Mouse (Mus musculus): ENCODE data around the gene Syce3.

Syce3 gene

DNA sequence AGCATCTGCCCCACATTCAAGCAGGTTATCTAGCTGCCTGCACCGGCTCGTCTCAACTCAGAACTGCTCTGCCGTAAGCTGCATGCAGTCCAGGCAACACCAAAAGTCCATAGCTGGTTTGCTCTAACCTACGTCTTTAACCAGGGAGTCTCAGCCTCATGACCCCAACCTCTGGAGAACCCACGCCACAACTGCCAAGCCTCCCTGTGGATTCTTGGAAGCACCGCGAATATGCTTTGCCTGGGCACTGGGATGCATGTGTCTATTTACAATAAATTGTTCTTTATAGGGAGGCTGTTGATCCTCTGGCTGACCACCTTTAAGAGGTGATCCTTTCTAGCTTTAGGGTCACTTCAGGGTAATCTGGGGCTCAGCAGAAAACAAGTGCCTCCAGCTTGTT is 37.8 kb downstream of the Syce3 start:
- DNase-seq (ENCODE audit: low spot score) = no peak

- no peak for DNase-seq (ENCODE audit: low spot score)
These were observed 38.2 kb downstream of the Syce3 start for GRCm38 (mm10) chr15:89372068-89372467.

GRCm38 (mm10) chr15:89365141-89365551 is 45.2 kb downstream of the Syce3 start:
- DNase-seq (ENCODE audit: low spot score) = no peak

DNA sequence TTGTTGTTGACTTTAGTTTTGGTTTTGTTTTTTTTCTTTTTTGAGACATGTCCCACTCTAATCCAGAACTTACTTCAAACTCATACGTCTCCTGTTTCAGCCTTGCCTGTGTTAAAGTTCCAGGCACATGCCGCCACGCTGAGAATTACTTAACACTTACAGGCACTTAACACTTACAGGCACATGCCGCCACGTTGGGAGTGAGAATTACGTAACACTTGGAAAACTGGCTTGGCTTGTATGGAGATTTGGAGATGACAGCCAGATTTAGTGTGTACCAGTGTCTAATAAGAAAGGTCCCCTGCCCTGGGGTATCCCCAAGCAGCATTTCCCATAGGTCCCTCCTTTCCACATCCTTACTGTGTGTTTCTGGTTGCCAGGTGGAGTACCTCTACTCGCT is 47.3 kb downstream of the Syce3 start:
- DNase-seq (ENCODE audit: low spot score) = no peak

- DNase-seq (ENCODE audit: low spot score) = no peak
These were observed 51.5 kb downstream of the Syce3 start for GRCm38 (mm10) chr15:89358784-89359183.

- peak; percentile 55 for DNase-seq (ENCODE audit: low spot score)
These were observed 53.9 kb downstream of the Syce3 start for GRCm38 (mm10) chr15:89356372-89356771.

- DNase-seq (ENCODE audit: low spot score) = peak; percentile 95
These were observed 54.8 kb downstream of the Syce3 start, which contains the start of the genes Lmf2 and Ncaph2 for GRCm38 (mm10) chr15:89355241-89356187. Lmf2 (minus strand) TSS chr15:89355659. Ncaph2 (plus strand) TSS chr15:89355719.

- DNase-seq (ENCODE audit: low spot score) = no peak
These were observed 55.8 kb downstream of the Syce3 start for GRCm38 (mm10) chr15:89354455-89354854.

DNA sequence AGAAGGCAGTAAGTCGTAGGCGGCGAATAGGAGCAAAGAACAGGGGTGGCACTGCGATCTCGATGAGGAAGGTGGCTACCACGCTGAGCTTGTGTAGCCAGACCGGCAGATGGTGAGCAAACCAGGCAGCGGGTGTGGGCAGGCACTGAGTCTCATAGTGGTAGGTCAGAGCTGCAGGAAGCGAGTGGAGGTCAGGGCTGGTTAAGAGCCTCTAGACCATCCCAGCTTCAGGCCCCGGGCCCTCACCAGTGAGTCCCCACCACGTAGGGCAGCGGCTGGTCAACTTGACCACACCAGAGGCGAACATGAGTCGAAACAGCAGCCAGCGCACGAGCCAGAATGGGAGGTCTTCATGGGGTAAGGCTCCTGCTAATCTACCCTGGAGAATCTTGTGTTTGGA is 56.5 kb downstream of the Syce3 start:
- DNase-seq (ENCODE audit: low spot score) = no peak

DNA sequence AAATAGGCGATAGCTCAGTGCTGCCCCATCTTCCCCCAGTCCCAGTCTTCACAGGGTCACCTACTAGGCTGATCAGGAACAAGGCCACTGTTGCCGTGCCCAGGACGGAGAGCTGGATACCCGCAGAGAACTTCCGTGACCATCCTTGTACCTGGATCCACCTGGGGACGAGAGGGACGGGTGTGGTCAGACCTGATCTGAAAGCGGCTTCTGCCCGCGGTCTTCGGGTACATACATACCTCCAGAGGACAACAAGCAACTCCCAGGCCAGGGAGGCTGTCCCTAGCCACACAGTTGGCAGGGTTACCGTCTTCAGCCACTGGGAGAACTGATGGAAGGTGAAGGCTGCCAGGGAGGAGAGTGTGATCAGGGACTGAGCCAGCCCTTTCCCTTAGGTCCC is 57.5 kb downstream of the Syce3 start:
- no peak for DNase-seq (ENCODE audit: low spot score)

GRCm38 (mm10) chr15:89352054-89352453 is 58.2 kb downstream of the Syce3 start:
- no peak for DNase-seq (ENCODE audit: low spot score)

DNA sequence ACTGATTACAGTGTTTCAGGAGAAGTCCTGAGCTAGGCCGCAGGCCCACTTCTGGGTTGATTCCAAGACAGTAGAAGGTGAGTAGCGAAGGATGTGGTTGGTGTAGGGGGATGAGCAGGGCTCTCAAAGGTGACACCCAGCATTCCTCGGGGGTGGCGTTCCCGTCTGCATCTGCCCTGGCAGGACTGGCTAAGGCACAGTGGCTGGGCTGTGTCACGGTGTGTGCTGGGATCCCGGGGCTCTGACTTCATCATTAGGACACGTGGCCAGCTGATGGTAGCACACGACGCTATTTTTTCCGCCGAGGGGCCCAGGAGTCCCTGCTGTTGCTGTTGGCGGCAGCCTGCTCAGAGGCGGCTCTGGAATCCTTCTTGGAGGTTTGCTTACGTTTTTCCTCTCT is 59.0 kb downstream of the Syce3 start:
- DNase-seq (ENCODE audit: low spot score) = no peak

DNA sequence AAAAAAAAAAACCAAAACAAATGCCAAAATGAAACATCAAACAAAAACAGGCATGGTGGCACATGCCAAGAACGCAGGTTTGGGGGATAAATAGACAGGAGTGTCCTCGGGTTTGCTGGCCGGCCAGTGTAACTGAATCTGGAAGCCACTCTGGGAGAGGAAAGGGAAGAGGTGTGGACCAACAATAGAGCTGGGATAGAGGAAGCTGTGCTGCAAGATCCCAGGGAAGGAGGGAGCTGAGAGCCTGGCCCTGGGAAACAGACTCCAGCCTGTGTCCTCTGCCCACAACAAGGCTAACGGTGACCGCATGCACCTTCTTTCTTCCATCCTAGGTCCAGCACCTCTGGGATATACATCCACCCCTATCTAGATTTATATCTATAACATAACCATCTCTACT is 59.9 kb downstream of the Syce3 start:
- no peak for DNase-seq (ENCODE audit: low spot score)

- no peak for DNase-seq (ENCODE audit: low spot score)
These were observed 67.0 kb downstream of the Syce3 start for GRCm38 (mm10) chr15:89343325-89343724.

GRCm38 (mm10) chr15:89341678-89342077 is 68.6 kb downstream of the Syce3 start:
- no peak for DNase-seq (ENCODE audit: low spot score)

All from ovary, postnatal 14 days (tissue).